Mouse (Mus musculus) embryonic facial prominence, embryonic 11.5 days (tissue): ENCODE data around the gene Kndc1. TPM values are rescaled to one million over a fixed set of nuclear protein-coding genes. Genes with fewer than 3 reads are reported as not detected.

Experiments used
- ATAC-seq: fragments of 200-750 bp; cut with Nextera tagmentation; replicated peaks from 2 replicates; pipeline ENCODE4 v1.8.0; 2017; ENCODE audit warnings: low read depth; ENCODE audit not compliant: insufficient number of reproducible peaks, low FRiP score, low TSS enrichment
- DNase-seq: peaks from one replicate; pipeline ENCODE4 v3.0.0-alpha.2; 2015; ENCODE audit warnings: low spot score
- H3K27ac ChIP-seq: fragments of 300-500 bp; sonication (generic); replicated peaks from 2 replicates; pipeline ENCODE4 v1.5.1; 2014; ENCODE audit warnings: mild to moderate bottlenecking, low read depth, low read length, control low read depth
- H3K27me3 ChIP-seq: fragments of 300-500 bp; sonication (generic); 2 replicates; pipeline ENCODE4 v1.6.1; 2014; ENCODE audit warnings: mild to moderate bottlenecking, low read length, moderate library complexity, mixed read lengths; ENCODE audit not compliant: control insufficient read depth, insufficient read depth
- H3K36me3 ChIP-seq: fragments of 300-500 bp; sonication (generic); replicated peaks from 2 replicates; pipeline ENCODE4 v1.6.1; 2014; ENCODE audit warnings: low read depth, mild to moderate bottlenecking, low read length, moderate library complexity, mixed read lengths; ENCODE audit not compliant: control insufficient read depth, insufficient read depth
- H3K4me1 ChIP-seq: fragments of 300-500 bp; sonication (generic); 2 replicates; pipeline ENCODE4 v1.6.1; 2014; ENCODE audit warnings: low read length, mixed read lengths; ENCODE audit not compliant: control insufficient read depth, insufficient read depth
- H3K4me2 ChIP-seq: fragments of 300-500 bp; sonication (generic); 2 replicates; pipeline ENCODE4 v1.6.1; 2014; ENCODE audit warnings: low read depth, mild to moderate bottlenecking, control low read depth, low read length, moderate library complexity
- H3K4me3 ChIP-seq: fragments of 300-500 bp; sonication (generic); 2 replicates; pipeline ENCODE4 v1.5.1; 2014; ENCODE audit warnings: low read depth, low read length, control low read depth
- H3K9ac ChIP-seq: fragments of 300-500 bp; sonication (generic); replicated peaks from 2 replicates; pipeline ENCODE4 v1.6.1; 2014; ENCODE audit warnings: mild to moderate bottlenecking, control low read depth, low read length
- H3K9me3 ChIP-seq: fragments of 300-500 bp; sonication (generic); replicated peaks from 2 replicates; pipeline ENCODE4 v1.6.1; 2016; ENCODE audit warnings: mild to moderate bottlenecking, low read length, inconsistent platforms, mixed read lengths; ENCODE audit not compliant: control insufficient read depth
- WGBS: fragments of 180-500 bp; shearing (Covaris S2); extraction: QIAGEN DNeasy Blood & Tissue Kit; methylation state at CpG from one replicate; pipeline ENCODE4 v1.1.7; 2014; 5-methylcytosine and 5-hydroxymethylcytosine counted together
- polyA plus RNA-seq: library from polyadenylated mRNA; unstranded; fragments of >200 nt; fragmentation: Nextera tagmentation; extraction: Ambion mirVana; gene quantifications from 2 replicates; pipeline ENCODE4 v1.2.1, GENCODE M21; 2014

Kndc1 gene
- polyA plus RNA-seq, 1 experiment from 2014 or later, result 0.21 TPM

DNA sequence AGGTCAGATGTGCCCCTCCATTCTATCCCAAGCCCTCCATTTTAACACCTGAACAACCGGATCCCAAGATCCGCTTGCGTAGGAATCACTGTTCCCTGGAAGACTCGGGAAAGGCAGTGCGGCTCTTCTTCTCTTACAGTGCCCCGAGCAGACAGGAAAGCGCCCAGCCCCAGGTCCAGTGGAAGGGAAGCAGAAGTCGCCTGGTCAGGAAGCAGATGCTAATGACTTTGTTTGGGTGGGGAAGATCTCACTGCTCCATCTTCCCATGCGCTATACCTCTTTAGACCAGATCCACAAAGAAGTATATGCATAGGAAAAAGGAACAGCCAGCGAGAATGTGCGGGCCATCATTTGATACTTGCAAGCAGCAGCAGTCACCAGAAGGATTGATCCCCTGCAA lies 62.9 kb downstream of the Kndc1 start:
- no peaks in the 10 kb centered on the region for H3K9me3 ChIP-seq
- no peak overlapping the region for H3K27ac ChIP-seq
- H3K4me3 ChIP-seq, result no peak overlapping the region
- H3K27me3 ChIP-seq, result no peaks in the 10 kb centered on the region; the same call in 1 of the 2 replicates
- no peaks in the 10 kb centered on the region for H3K36me3 ChIP-seq
- DNase-seq (no peak), ATAC-seq (no peak)
- 51% methylated on average over 11 of the region's 11 CpGs for WGBS
- no peaks in the 10 kb centered on the region for H3K4me1 ChIP-seq
- no peak overlapping the region for H3K4me2 ChIP-seq
- H3K9ac ChIP-seq, result no peak overlapping the region

DNA sequence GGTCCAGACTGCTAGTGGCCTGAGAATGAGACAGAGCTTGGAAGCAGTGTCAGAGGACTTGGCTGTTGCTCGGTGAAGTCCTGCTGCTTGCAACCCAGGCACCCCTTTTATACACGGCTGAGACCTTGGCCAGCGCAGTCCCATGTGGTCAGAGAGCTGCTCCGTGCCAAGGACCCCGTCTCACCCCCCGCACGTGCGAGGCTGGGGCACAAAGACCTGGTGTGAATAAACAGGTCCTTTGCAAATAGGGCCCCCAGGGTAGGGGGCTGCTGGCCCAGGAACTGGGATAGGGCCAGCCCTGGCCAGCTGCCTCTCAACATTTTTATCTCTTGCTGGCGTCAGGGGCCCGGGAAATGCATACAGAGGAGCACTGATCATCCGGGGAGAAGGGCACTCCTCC lies 63.5 kb downstream of the Kndc1 start:
- no peaks in the 10 kb centered on the region; the same call in 1 of the 2 replicates for H3K27me3 ChIP-seq
- WGBS, result 38% methylated on average over 11 of the region's 11 CpGs
- H3K9ac ChIP-seq, result no peak overlapping the region

DNA sequence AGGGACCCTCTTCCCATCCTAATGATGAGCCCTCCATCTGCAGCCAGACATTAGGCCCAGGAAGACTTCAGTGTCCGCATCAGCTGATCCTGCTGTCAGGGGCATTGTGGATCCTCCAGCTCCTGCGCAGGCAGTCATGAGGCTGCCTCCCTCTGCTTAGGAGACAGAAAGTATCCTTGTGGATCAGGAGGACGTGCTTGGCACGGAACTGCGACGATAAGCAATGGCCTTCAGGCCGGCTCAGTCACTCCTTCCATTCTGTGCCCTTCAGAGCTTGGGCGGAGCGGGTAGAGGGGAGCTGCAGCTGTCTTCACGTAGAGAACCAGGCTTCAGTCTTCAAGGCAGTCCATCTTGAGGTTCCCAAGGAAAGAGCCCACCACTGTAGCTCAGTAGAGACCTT lies 66.6 kb downstream of the Kndc1 start:
- Histone ChIP-seq H3K4me1 (no peaks in the 10 kb centered on the region), H3K4me3 (no peak overlapping the region), H3K9me3 (no peaks in the 10 kb centered on the region), H3K4me2 (no peak overlapping the region), H3K36me3 (no peaks in the 10 kb centered on the region), H3K27ac (no peak overlapping the region), H3K27me3 (no peaks in the 10 kb centered on the region; the same call in 1 of the 2 replicates), H3K9ac (no peak overlapping the region)
- WGBS, result 85% methylated on average over 10 of the region's 10 CpGs
- ATAC-seq (no peak), DNase-seq (no peak)

More for the DNA sequence above, 63.5 kb downstream of the Kndc1 start:
- Histone ChIP-seq H3K9me3 (no peaks in the 10 kb centered on the region), H3K4me3 (no peak overlapping the region), H3K27ac (no peak overlapping the region), H3K4me2 (no peak overlapping the region), H3K36me3 (no peaks in the 10 kb centered on the region), H3K4me1 (no peaks in the 10 kb centered on the region)
- no peak for DNase-seq
- 0 out of 2 replicates have a peak, but pooled peaks have one; percentile 10 for ATAC-seq

DNA sequence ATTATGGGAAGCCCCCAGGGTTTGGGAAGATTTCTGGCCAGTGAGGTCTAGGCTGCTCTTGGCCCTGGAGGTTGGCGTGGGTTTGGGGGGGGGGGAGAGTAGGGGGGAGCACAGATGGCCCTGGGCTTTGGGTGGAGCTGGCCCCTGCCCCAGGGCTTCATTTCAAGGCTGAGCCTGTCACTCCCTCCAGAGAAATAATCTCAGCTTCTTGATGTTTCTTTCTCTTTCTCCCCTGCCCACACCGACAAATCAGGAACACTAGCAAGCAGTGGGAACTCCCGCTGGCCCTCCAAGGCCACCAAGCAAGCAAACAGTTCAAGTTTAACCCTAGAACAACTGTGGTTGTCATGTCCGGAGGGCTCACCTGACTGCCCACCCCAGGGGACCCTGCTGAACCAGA lies 69.3 kb downstream of the Kndc1 start:
- H3K4me2 ChIP-seq, result no peak overlapping the region
- H3K4me1 ChIP-seq, result no peaks in the 10 kb centered on the region
- no peaks in the 10 kb centered on the region for H3K9me3 ChIP-seq
- no peak overlapping the region for H3K27ac ChIP-seq
- 59% methylated on average over 4 of the region's 4 CpGs for WGBS
- H3K4me3 ChIP-seq, result no peak overlapping the region
- H3K9ac ChIP-seq, result no peak overlapping the region
- ATAC-seq, result no peak
- DNase-seq, result no peak
- H3K27me3 ChIP-seq, result no peaks in the 10 kb centered on the region
- no peaks in the 10 kb centered on the region for H3K36me3 ChIP-seq

DNA sequence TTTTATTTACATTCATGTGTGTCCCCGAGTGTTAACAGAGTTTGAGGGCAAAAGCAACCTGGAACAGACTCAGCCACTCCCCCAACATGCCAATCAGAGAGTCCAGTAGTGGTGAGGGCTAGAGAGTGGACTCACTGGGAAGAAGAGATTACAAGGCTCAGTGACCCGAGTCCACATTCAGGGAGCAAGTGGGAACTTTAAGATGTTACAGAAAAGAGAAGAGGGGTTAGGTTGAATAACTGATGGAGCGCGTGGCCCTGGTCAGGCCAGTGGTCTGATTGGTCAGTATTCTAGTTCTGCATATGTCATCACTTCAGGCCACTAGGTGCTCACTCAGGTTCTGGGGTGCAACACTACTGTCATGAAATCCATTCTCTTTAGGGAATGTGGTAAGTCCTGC lies 72.7 kb downstream of the Kndc1 start:
- DNase-seq, result no peak
- 13% methylated on average over 4 of the region's 4 CpGs for WGBS
- H3K9ac ChIP-seq, result no peak overlapping the region

DNA sequence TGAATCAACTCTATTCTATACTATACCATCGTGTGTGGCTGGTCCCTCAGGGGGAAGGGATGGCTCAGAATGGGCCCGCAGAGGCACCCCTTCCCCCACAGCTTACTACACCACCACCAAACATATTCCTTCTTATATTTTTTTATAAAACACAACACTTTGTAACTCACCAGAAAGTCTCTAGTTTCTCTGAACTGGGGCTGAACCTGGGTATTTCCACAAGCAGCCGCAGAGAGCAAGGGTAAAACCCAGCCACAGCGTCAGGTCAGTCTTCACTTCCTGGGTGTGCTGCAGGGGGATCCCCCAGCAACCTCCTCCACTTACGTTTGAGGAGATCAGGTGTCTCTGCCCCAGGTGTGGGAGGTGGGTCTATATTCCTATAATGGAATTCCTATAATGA lies 73.9 kb downstream of the Kndc1 start:
- Histone ChIP-seq H3K9ac (no peak overlapping the region), H3K9me3 (no peaks in the 10 kb centered on the region), H3K27ac (no peak overlapping the region), H3K4me2 (no peak overlapping the region), H3K27me3 (no peaks in the 10 kb centered on the region), H3K4me3 (no peak overlapping the region), H3K4me1 (no peaks in the 10 kb centered on the region), H3K36me3 (no peaks in the 10 kb centered on the region)
- DNase-seq (no peak), ATAC-seq (no peak)
- 48% methylated on average over 5 of the region's 5 CpGs for WGBS

More for the DNA sequence above, 72.7 kb downstream of the Kndc1 start:
- no peaks in the 10 kb centered on the region for H3K36me3 ChIP-seq
- no peaks in the 10 kb centered on the region for H3K4me1 ChIP-seq
- no peak for ATAC-seq
- H3K27me3 ChIP-seq, result no peaks in the 10 kb centered on the region
- no peak overlapping the region for H3K27ac ChIP-seq
- no peak overlapping the region for H3K4me3 ChIP-seq
- no peak overlapping the region for H3K4me2 ChIP-seq
- H3K9me3 ChIP-seq, result no peaks in the 10 kb centered on the region

DNA sequence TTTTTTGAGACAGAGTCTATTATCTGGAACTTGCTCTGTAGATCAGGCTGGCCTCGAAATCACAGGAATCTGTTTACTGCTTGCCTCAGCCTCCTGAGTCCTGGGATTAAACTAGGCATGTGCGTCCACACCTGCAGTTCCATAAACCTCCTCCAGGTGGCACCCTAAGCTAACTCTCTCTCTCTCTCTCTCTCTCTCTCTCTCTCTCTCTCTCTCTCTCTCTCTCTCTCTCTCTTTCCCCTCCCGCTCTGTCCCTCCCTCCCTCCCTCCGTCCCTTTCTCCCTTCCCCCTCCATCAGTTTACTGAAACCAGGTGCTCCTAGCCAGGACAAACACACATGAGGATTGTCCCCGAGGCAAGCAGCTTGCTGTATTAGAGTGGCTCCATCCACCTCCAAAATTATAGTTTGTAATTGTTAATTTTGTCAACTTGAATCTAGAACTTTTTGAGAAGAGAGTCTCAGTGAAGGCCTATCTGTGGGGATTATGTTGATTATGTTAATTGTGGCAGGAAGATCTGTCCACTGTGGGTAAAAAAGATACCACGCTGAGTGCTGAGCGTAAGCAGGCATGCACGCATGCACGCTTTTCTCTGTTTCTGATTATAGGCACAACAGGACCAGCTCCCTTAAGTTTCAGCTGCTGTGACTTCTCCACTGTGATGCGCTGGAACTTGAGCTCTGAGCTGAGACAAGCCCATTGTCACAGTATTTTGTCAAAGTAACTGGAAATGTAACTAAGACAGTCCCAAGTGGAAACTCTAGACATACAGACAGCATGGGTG lies 75.0 kb downstream of the Kndc1 start:
- no peak overlapping the region for H3K27ac ChIP-seq
- H3K9me3 ChIP-seq, result no peaks in the 10 kb centered on the region
- H3K27me3 ChIP-seq, result no peaks in the 10 kb centered on the region
- no peaks in the 10 kb centered on the region for H3K4me1 ChIP-seq
- no peak overlapping the region for H3K4me3 ChIP-seq
- WGBS, result 31% methylated on average over 9 of the region's 10 CpGs
- ATAC-seq (no peak), DNase-seq (peak; percentile 86)
- no peak overlapping the region for H3K4me2 ChIP-seq
- no peaks in the 10 kb centered on the region for H3K36me3 ChIP-seq
- H3K9ac ChIP-seq, result no peak overlapping the region

DNA sequence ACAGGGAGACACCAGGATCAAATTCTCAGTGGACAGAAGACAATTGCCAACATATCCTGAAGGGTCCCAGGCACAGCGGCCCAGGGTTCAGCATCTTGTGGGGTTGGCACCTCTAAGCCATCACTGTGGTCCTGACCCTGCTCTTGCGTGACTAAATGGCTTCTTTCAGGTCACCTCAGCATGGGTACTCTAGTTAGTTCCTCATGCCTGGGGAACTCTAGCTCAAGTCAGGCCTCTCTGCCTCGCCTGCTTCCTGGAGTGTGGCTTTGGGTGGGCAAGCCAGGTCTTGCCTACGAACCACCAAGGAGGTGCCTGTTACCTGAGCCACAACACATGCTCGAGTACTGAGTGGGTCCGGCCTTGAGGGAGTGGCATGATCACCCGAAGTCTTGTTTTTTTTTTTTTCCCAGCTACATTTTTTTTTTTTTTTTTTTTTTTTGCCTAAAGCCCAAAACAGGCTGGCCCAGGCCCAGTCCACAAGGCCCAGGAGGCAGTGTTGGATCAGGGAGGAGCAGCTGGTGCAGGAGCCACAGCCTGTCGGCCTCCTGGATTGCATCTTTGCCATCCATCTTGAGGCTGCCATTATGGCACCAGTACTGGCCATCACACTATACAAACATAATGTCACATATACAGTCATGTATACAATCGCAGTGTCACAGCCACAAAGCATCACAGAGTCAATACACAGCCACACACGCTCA lies 75.9 kb downstream of the Kndc1 start:
- Histone ChIP-seq H3K27me3 (no peaks in the 10 kb centered on the region), H3K9ac (no peak overlapping the region), H3K4me1 (no peaks in the 10 kb centered on the region), H3K36me3 (no peaks in the 10 kb centered on the region), H3K4me2 (no peak overlapping the region), H3K4me3 (no peak overlapping the region), H3K27ac (no peak overlapping the region), H3K9me3 (no peaks in the 10 kb centered on the region)
- 71% methylated on average over 10 of the region's 10 CpGs for WGBS
- ATAC-seq (no peak), DNase-seq (peak; percentile 10)
